Mouse (Mus musculus) Muller cell, postnatal 12 days (primary cell): Measurements from ENCODE around the gene Gal3st4.

Experiments used
- DNase-seq: peaks from one replicate; pipeline ENCODE4 v3.0.0-alpha.2; 2015; ENCODE audit errors: inconsistent ontology term

Gal3st4 gene

DNA sequence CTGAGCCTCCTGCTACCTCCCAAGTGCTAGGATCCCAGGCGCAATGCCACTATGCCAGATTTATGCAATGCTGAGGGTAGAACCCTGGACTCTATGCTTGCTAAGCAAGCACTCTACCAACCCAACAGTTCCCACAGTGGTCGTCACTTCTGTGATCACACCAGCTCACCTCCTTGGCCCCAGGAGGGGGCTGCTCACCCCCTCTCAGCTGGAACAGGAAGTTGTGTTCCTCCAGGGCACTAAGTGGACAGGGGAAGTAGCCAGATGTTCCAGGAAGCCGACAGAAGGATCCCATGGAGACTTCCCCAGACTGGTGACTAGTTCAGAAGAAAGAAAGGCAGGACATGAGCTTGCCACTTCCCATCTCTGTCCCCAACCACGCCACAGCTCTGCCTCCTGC, 10.6 kb downstream of the Gal3st4 start:
- DNase-seq, result no peak

- no peak for DNase-seq
These were observed 11.8 kb downstream of the Gal3st4 start for GRCm38 (mm10) chr5:138260834-138261233.

DNA sequence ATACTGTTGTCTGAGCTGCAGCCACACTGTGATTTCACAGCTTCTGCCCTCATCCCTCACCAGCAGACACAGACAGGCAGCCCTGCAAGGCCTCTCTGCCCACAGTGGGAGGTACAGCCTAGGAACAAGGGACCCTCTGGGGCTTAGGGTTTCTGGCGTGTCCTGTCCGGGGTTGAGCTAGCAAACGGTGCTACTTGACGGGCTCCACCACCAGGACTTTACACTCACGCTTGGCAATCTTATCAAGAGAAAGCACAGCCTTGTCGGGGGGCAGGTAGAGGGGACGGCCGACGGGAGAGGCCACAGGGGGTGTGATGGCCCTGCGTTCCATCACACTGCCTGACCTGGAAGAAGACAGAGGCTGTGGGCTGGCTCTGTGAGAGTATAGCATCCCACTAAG, 12.6 kb downstream of the Gal3st4 start:
- no peak for DNase-seq

GRCm38 (mm10) chr5:138258993-138259392, 13.6 kb downstream of the Gal3st4 start:
- DNase-seq, result no peak

DNA sequence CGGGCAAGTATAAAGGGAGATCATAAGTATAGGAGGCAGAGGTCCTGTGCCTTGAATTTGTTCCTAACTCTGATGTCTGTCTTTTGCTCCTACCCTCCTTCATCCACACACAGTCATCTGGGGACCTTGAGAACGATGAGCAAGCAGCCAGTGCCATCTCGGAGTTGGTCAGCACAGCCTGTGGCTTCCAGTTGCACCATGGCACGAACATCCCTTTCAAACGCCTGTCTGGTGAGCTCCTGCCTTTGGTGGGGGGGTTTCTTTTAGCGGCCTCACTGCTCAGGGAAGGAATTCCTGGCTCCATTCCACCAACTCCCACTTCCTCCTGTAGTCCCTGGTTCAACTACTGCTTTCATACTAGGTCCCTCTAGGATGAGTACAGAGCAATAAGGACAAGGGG, 14.1 kb downstream of the Gal3st4 start:
- no peak for DNase-seq

- DNase-seq, result no peak
These were observed 14.6 kb downstream of the Gal3st4 start for GRCm38 (mm10) chr5:138258078-138258477.

- DNase-seq, result no peak
These were observed 15.1 kb downstream of the Gal3st4 start for GRCm38 (mm10) chr5:138257585-138257978.

DNA sequence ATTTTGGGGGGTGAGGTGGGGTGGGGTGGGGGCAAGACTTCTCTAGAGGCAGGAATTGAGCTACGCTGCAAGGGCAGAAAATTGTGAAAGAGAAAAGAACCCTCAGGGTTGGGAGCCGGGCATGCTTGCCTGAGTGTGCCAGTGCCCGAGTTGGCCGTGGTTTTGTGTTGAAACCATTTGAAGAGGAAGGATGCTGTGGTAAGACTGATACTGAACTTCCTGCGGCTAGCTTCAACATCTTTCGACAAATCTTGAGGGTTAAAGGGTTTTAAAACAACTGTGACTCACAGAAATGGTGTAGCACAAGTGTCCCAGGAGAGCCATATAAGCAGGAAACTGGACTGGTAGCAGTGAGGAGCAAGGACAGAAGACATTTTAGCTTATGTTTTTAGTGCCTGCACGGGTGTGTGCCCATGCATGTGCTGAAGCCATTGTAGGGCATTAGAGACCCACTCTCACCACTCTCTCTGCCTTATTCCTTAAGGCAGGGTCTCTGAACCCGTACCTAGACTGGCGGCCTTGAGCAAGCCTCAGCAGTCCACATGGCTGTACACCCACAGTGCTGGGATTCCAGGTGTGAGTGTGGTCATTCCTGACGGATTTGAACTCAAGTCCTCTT, 15.6 kb downstream of the Gal3st4 start:
- no peak for DNase-seq

- DNase-seq, result no peak
These were observed 16.6 kb downstream of the Gal3st4 start for GRCm38 (mm10) chr5:138256094-138256467.

DNA sequence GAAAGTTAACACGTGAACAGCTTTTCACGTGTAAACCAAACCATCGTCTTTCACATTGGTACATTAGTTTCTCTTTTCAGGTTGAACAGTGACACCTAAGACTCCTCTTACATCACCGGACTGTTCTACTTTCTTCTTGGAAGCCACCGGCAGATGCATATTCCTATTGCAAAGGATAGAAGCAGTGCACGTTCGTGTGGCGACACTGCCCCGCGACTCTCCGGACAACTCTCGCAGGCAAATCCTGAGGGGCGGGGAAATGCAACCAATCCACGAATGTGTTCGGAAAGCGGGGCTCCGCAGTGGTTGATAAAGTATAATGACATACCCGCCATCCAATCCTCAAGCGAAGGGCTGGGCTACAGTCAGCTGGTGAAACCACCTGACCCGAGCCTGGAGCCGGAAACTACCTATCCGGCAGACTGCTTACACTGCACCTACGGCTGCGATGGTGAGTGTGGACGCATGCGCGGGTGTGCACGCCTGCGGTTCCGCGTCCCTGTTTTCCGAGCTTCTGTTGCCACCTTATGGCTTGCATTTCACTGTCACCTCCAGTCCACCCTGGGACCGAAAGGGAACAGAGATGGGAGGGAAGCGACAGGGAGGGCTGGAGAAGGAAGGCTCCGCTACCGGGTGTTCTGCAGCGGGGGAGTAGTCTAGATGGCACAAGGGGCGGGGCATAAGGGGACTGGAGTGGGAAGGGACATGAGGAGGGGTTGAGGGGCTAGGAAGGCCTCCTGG, 17.1 kb downstream of the Gal3st4 start, which contains the start of gene Lamtor4:
Lamtor4 (plus strand) TSS at position 130 of the 741 bp plus-strand sequence.
- peak; percentile 91 for DNase-seq

DNA sequence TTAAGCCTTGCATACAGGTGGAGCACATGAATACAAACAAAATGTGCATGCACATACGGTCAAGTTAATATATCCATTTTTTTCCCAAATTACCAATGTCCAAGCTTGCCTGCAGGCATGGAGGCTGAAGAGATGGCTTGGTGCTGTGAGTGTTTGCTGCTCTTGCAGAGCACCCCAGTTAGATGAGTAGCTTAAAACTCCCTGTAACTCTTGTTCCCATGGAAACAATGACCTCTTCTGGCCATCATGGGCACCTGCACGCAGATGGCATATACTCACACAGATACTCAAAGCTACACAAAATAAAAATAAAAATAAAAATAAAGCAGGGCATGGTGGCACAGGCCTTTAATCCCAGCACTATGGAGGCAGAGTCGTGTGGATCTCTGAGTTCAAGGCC, 19.6 kb downstream of the Gal3st4 start:
- DNase-seq, result no peak

DNA sequence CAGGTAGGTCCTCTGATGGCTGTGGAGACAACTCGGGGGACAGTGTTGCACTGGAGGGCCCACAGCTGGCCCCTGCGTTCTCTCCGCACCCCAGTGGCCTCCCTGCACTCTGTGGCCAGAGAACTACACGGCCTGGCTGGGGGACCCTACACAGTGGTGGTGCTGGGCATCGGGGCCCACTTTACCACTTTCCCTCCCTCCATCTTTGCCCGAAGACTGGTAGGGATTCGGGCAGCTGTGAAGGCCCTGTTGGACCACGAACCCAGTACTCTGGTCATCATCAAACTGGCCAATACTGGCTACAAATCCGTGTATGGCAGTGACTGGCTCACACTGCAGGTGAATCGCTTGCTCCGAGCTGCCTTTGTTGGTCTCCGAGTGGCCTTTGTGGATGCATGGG, 21.5 kb downstream of the Gal3st4 start:
- no peak for DNase-seq

GRCm38 (mm10) chr5:138241511-138241910, 31.1 kb downstream of the Gal3st4 start:
- DNase-seq, result no peak

DNA sequence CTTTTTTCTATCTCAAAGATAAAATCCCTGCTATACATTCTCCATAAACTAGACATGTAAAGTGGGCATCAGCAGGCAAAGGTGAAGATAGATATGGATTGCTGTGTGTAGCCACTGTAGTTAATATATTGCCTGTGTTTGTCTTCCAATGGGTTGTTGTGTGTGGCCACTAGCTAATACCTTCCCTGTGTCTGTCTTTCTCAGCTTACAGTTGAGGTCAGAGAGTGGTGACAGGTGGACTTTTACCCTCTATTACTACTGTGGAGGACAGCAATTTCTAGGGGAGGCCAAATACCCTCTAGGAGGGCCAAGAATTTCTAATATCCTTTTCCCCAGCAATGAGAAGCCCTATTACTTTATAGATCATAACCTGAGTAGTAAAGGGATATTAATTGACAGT, 38.4 kb downstream of the Gal3st4 start:
- no peak for DNase-seq

DNA sequence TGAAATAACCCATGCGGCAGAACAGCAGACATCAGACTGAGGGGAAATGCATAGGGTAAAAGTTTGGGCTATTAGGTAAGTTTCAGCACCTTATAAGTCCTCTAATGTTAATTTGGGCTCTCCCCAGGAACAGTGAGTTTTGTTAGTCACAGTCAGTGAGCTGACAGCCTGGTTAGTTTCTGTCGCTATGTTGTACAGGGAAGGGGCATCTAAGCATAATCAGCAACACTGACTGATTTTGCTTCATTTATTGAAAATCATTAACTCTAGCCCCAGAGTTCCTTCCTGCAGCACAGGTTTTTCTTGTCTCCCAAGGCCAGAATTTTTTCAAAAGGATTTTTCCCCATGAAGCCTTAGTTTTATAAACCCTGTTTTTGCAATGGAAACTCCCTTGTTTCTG, 38.9 kb downstream of the Gal3st4 start:
- DNase-seq, result no peak

DNA sequence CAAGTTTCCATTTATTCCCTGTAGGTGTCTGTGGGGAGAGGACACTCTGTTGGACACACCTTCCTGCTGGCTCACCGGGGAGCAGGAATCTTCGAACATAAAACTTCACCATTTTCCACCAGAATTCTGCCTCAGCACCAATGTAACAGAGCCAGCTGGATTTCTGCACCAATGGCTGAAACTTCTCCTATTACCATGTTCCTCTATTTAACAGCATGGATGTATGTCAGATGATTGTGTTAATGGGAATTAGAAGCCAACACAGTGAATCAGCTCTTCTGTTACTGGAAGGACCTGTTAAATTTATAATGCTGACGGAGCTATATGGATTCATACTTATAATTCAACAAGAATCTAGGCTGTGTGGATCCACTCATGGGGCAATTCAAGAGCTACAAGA, 43.1 kb downstream of the Gal3st4 start:
- DNase-seq, result no peak

DNA sequence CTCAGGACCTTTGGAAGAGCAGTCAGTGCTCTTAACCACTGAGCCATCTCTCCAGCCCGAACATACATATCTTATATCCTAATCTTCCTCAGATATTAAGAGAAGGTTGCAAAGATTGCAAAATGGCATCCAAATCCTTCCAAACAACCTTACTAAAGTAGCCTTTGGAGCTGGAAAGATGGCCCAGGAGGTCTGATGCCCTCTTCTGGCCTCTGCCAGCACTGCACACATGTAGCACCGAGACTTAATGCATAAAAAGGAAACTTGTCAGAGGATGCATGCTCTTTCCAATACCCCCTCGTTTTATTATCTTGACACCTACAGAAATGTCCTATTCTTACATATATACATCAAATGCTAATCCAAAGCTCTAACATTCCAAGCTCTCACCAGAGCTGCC, 44.6 kb downstream of the Gal3st4 start:
- DNase-seq, result no peak

GRCm38 (mm10) chr5:138227367-138227766, 45.3 kb downstream of the Gal3st4 start:
- DNase-seq, result no peak

DNA sequence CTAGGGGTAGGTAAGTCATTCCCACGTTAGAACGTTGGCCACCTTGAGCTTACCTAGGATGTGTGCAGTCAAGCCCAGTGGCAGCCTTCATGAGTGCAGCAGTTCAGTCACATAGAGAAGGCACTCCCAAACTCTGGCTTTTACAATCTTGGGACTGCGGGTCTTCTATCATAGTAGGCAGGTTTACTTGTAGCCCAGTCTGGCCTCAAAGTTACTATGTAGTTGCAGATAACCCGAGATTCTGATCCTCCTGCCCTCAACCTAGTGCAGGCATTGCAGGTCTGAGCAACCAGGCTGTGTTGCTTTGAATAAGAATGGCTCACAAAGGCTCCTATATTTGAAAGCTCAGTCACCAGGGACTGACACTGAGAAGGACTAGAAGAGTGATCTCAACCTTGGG, 46.1 kb downstream of the Gal3st4 start:
- DNase-seq, result no peak

- DNase-seq, result no peak
These were observed 46.9 kb downstream of the Gal3st4 start, which contains the start of gene Nxpe5 for GRCm38 (mm10) chr5:138225700-138226099. Gene Nxpe5 (plus strand): TSS chr5:138225898.

- no peak for DNase-seq
These were observed 49.4 kb downstream of the Gal3st4 start for GRCm38 (mm10) chr5:138223287-138223686.

DNA sequence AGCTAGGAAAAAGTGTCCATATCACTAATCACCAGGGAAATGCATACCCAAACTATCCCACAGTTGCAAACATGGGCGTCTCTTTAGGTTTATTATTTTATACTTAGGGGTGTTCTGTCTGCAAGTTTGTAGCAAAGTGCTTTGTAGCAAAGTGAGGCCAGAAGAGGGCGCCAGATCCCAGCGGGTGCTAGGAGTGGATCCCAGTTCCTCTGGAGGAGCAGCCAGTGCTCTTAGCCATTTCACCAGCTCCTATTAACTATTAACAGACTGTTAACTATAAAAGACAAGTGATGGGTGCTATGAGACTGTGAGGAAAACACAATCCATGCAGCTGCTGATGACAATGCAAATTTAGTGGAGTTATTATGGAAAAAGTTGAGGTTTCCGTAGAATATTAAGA, 50.5 kb downstream of the Gal3st4 start:
- DNase-seq, result peak; percentile 48

- DNase-seq, result no peak
These were observed 52.8 kb downstream of the Gal3st4 start for GRCm38 (mm10) chr5:138219864-138220263.
